Comparison of ENCODE assay signal across 9 mouse cellular contexts in genomic region chr6:72345633-72346032, GRCm38 (mm10). TPM values are rescaled to one million over a fixed set of nuclear protein-coding genes. Genes with fewer than 3 reads are reported as not detected.
DNase-seq lines count a peak whose midpoint lies in the region; ATAC-seq and TF ChIP-seq lines count a peak whose summit lies in the region.
"Had no signal": no experiment of that assay in that cellular context is flagged by ENCODE, and none has a peak within 500 bp of the region (broad histone marks: within the 10 kb centered on the region; RNA-seq: fewer than 3 reads in every experiment).

No protein-coding gene starts in this region.

- no peak for TF ChIP-seq CTCF in kidney, postnatal 0 days (IDR thresholded peaks at IDR 0.05; ENCODE audit: low read depth)
- no peak for TF ChIP-seq CTCF in kidney, adult 2 months (conservative IDR thresholded peaks at IDR 0.05; ENCODE audit: insufficient read depth, insufficient read length, low read depth, low read length)
- TF ChIP-seq CTCF in midbrain, postnatal 0 days (IDR thresholded peaks at IDR 0.05), result no peak

- H3K27me3 ChIP-seq in kidney, postnatal 0 days (ENCODE audit: insufficient read depth, low read length), result no peaks in the 10 kb centered on the region
- H3K27me3 ChIP-seq in kidney, adult 2 months (replicated peaks; ENCODE audit: control insufficient read depth, insufficient read depth, low read length), result no peaks in the 10 kb centered on the region
- 0 out of 2 replicates have a peak, but pooled peaks cover 2% of the 10 kb centered on the region for H3K27me3 ChIP-seq in embryonic facial prominence, embryonic 14.5 days (replicated peaks; ENCODE audit: control insufficient read depth, insufficient read depth, low read length)
- H3K27me3 ChIP-seq in intestine, embryonic 14.5 days (replicated peaks; ENCODE audit: control insufficient read depth, insufficient read depth, low read length), result no peaks in the 10 kb centered on the region
- no peaks in the 10 kb centered on the region for H3K27me3 ChIP-seq in midbrain, postnatal 0 days (ENCODE audit: insufficient read depth, low read length)
- H3K27me3 ChIP-seq: Patski had no signal

- TF ChIP-seq POLR2A in kidney, adult 2 months (IDR thresholded peaks at IDR 0.05; ENCODE audit: low read depth, low read length), result no peak

- peak overlapping the region; percentile 82 for H3K4me2 ChIP-seq in kidney, postnatal 0 days (ENCODE audit: low read length)
- peak overlapping the region; percentile 95 for H3K4me2 ChIP-seq in embryonic facial prominence, embryonic 14.5 days (ENCODE audit: low read depth, low read length)
- H3K4me2 ChIP-seq in intestine, embryonic 14.5 days (ENCODE audit: low read length), result peak overlapping the region; percentile 98
- peak overlapping the region; percentile 89 for H3K4me2 ChIP-seq in midbrain, postnatal 0 days (ENCODE audit: low read depth, low read length, poor library complexity, severe bottlenecking)

- peaks cover 7% of the 10 kb centered on the region for H3K36me3 ChIP-seq in kidney, postnatal 0 days (ENCODE audit: insufficient read depth, low read length)
- no peaks in the 10 kb centered on the region; the same call in 1 of the 2 replicates for H3K36me3 ChIP-seq in kidney, adult 2 months (ENCODE audit: control insufficient read depth, insufficient read depth, low read length)
- peaks cover 27% of the 10 kb centered on the region for H3K36me3 ChIP-seq in embryonic facial prominence, embryonic 14.5 days (ENCODE audit: control insufficient read depth, insufficient read depth, low read length)
- peaks cover 26% of the 10 kb centered on the region for H3K36me3 ChIP-seq in intestine, embryonic 14.5 days (ENCODE audit: control insufficient read depth, insufficient read depth, low read length)
- H3K36me3 ChIP-seq in midbrain, postnatal 0 days (ENCODE audit: insufficient read depth, low read length), result peaks cover 12% of the 10 kb centered on the region

- 0 out of 2 replicates have a peak overlapping the region, but pooled peaks have one; percentile 86 for H3K9ac ChIP-seq in kidney, postnatal 0 days (ENCODE audit: low read depth, low read length)
- H3K9ac ChIP-seq in embryonic facial prominence, embryonic 14.5 days (ENCODE audit: low read depth, low read length), result no peak overlapping the region
- peak overlapping the region; percentile 87; the same call in 1 of the 2 replicates for H3K9ac ChIP-seq in intestine, embryonic 14.5 days (ENCODE audit: low read length)
- H3K9ac ChIP-seq in midbrain, postnatal 0 days (replicated peaks; ENCODE audit: low read length, poor library complexity, severe bottlenecking), result no peak overlapping the region

- WGBS in kidney, postnatal 0 days, result 47% methylated on average over 6 of the region's 6 CpGs
- 42% methylated on average over 6 of the region's 6 CpGs for WGBS in kidney, adult 2 months
- 52% methylated on average over 6 of the region's 6 CpGs for WGBS in embryonic facial prominence, embryonic 14.5 days
- WGBS in intestine, embryonic 14.5 days, result 42% methylated on average over 6 of the region's 6 CpGs
- 49% methylated on average over 6 of the region's 6 CpGs for WGBS in midbrain, postnatal 0 days

- peak overlapping the region; percentile 88; the same call in 1 of the 2 replicates for H3K4me3 ChIP-seq in kidney, postnatal 0 days (replicated peaks; ENCODE audit: low read depth, low read length)
- no peak overlapping the region for H3K4me3 ChIP-seq in kidney, adult 2 months (ENCODE audit: insufficient read depth, low read depth, low read length)
- peak overlapping the region; percentile 86 for H3K4me3 ChIP-seq in embryonic facial prominence, embryonic 14.5 days (ENCODE audit: low read depth, low read length)
- H3K4me3 ChIP-seq in intestine, embryonic 14.5 days (ENCODE audit: low read depth, low read length), result 0 out of 2 replicates have a peak overlapping the region, but pooled peaks have one; percentile 95
- H3K4me3 ChIP-seq in midbrain, postnatal 0 days (ENCODE audit: low read depth, low read length), result peak overlapping the region; percentile 88

- ATAC-seq in kidney, postnatal 0 days (replicated peaks; ENCODE audit: low FRiP score, low read depth), result no peak
- ATAC-seq in embryonic facial prominence, embryonic 14.5 days (ENCODE audit: low read depth), result no peak
- ATAC-seq in intestine, embryonic 14.5 days (replicated peaks; ENCODE audit: low FRiP score, low TSS enrichment, low read depth), result no peak
- no peak for ATAC-seq in midbrain, postnatal 0 days (ENCODE audit: low FRiP score)
- ATAC-seq in frontal cortex, adult (ENCODE audit: low TSS enrichment), result no peak

- H3K27ac ChIP-seq in kidney, postnatal 0 days, result no peak overlapping the region
- H3K27ac ChIP-seq in kidney, adult 2 months (ENCODE audit: insufficient read depth, low read depth, low read length), result no peak overlapping the region
- no peak overlapping the region for H3K27ac ChIP-seq in embryonic facial prominence, embryonic 14.5 days (replicated peaks; ENCODE audit: low read depth, low read length)
- H3K27ac ChIP-seq in intestine, embryonic 14.5 days (ENCODE audit: low read depth), result no peak overlapping the region
- H3K27ac ChIP-seq in midbrain, postnatal 0 days (ENCODE audit: low read depth, low read length), result no peak overlapping the region

- DNase-seq in kidney, postnatal 0 days (ENCODE audit: low spot score), result no peak
- no peak for DNase-seq in kidney, adult 2 months
- no peak for DNase-seq in embryonic facial prominence, embryonic 14.5 days (ENCODE audit: low spot score)
- DNase-seq in intestine, embryonic 14.5 days (ENCODE audit: low spot score), result no peak
- DNase-seq in midbrain, postnatal 0 days (ENCODE audit: low spot score), result no peak
- no peak for DNase-seq in layer of hippocampus, postnatal 25 days (ENCODE audit: extremely low spot score in 1 of 2, low spot score in 1 of 2)
- no peak for DNase-seq in cerebellum, adult 8-10 months

- H3K9me3 ChIP-seq in kidney, postnatal 0 days (replicated peaks; ENCODE audit: low read length), result no peaks in the 10 kb centered on the region
- no peaks in the 10 kb centered on the region for H3K9me3 ChIP-seq in embryonic facial prominence, embryonic 14.5 days (ENCODE audit: control insufficient read depth, low read length)
- H3K9me3 ChIP-seq in intestine, embryonic 14.5 days (ENCODE audit: control insufficient read depth, low read length), result no peaks in the 10 kb centered on the region
- no peaks in the 10 kb centered on the region for H3K9me3 ChIP-seq in midbrain, postnatal 0 days (ENCODE audit: low read length)

- peaks cover 15% of the 10 kb centered on the region for H3K4me1 ChIP-seq in kidney, postnatal 0 days (replicated peaks; ENCODE audit: insufficient read depth, low read length)
- H3K4me1 ChIP-seq in kidney, adult 2 months (ENCODE audit: control insufficient read depth, insufficient read depth, low read length), result peaks cover 31% of the 10 kb centered on the region
- H3K4me1 ChIP-seq in embryonic facial prominence, embryonic 14.5 days (ENCODE audit: control insufficient read depth, insufficient read depth, low read length), result peaks cover 23% of the 10 kb centered on the region
- peaks cover 21% of the 10 kb centered on the region for H3K4me1 ChIP-seq in intestine, embryonic 14.5 days (replicated peaks; ENCODE audit: control insufficient read depth, insufficient read depth, low read length)
- H3K4me1 ChIP-seq in midbrain, postnatal 0 days (ENCODE audit: insufficient read depth, low read length), result peaks cover 13% of the 10 kb centered on the region; the same call in 1 of the 2 replicates

RNA-seq across cellular contexts. Expression of gene Usp39, which starts 0.6 kb away (rescaled TPM):
- polyA plus RNA-seq in kidney, postnatal 0 days (2015; fragmentation: Nextera tagmentation; extraction: Ambion mirVana), result 35.6 and 37.2 TPM in 2 replicates
- polyA plus RNA-seq in kidney, adult 2 months (2012; rRNA removed), result 17.8 and 18.2 TPM in 2 replicates
- polyA plus RNA-seq in embryonic facial prominence, embryonic 14.5 days (2014; fragmentation: Nextera tagmentation; extraction: Ambion mirVana), result 46.6 and 50.7 TPM in 2 replicates
- polyA plus RNA-seq in intestine, embryonic 14.5 days (2014; fragmentation: Nextera tagmentation; extraction: Ambion mirVana), result 56.2 and 58.0 TPM in 2 replicates
- 43.7 and 45.3 TPM in 2 replicates for total RNA-seq in midbrain, postnatal 0 days (2014; rRNA removed)
- 34.5 and 35.5 TPM in 2 replicates for polyA plus RNA-seq in midbrain, postnatal 0 days (2015; fragmentation: Nextera tagmentation; extraction: Ambion mirVana)
- 10 to 100 TPM; 31.4 to 36.4 TPM for total RNA-seq in layer of hippocampus, postnatal 25 days (2021)

RNA-seq across cellular contexts. Expression of gene 0610030E20Rik, which starts 1.5 kb away (rescaled TPM):
- polyA plus RNA-seq in kidney, postnatal 0 days (2015; fragmentation: Nextera tagmentation; extraction: Ambion mirVana), result 21.8 and 24.4 TPM in 2 replicates
- polyA plus RNA-seq in kidney, adult 2 months (2012; rRNA removed), result 15.1 and 15.2 TPM in 2 replicates
- polyA plus RNA-seq in embryonic facial prominence, embryonic 14.5 days (2014; fragmentation: Nextera tagmentation; extraction: Ambion mirVana), result 19.6 and 25.0 TPM in 2 replicates
- polyA plus RNA-seq in intestine, embryonic 14.5 days (2014; fragmentation: Nextera tagmentation; extraction: Ambion mirVana), result 25.0 and 27.6 TPM in 2 replicates
- 9.5 and 10.0 TPM in 2 replicates for total RNA-seq in midbrain, postnatal 0 days (2014; rRNA removed)
- 13.3 and 14.7 TPM in 2 replicates for polyA plus RNA-seq in midbrain, postnatal 0 days (2015; fragmentation: Nextera tagmentation; extraction: Ambion mirVana)
- 10 to 100 TPM; 13.1 to 15.8 TPM for total RNA-seq in layer of hippocampus, postnatal 25 days (2021)

RNA-seq across cellular contexts. Expression of gene Tmem150a, which starts 9.6 kb away (rescaled TPM):
- 50.5 and 50.6 TPM in 2 replicates for polyA plus RNA-seq in kidney, postnatal 0 days (2015; fragmentation: Nextera tagmentation; extraction: Ambion mirVana)
- 171 and 189 TPM in 2 replicates for polyA plus RNA-seq in kidney, adult 2 months (2012; rRNA removed)
- polyA plus RNA-seq in embryonic facial prominence, embryonic 14.5 days (2014; fragmentation: Nextera tagmentation; extraction: Ambion mirVana), result 16.3 and 17.6 TPM in 2 replicates
- 10.8 and 11.7 TPM in 2 replicates for polyA plus RNA-seq in intestine, embryonic 14.5 days (2014; fragmentation: Nextera tagmentation; extraction: Ambion mirVana)
- total RNA-seq in midbrain, postnatal 0 days (2014; rRNA removed), result 23.1 and 28.5 TPM in 2 replicates
- polyA plus RNA-seq in midbrain, postnatal 0 days (2015; fragmentation: Nextera tagmentation; extraction: Ambion mirVana), result 12.9 and 14.9 TPM in 2 replicates
- 10 to 100 TPM in 1 of 2 experiments, 1 to 10 TPM in 1; 8.5 to 11.9 TPM for total RNA-seq in layer of hippocampus, postnatal 25 days (2021)

RNA-seq across cellular contexts. Expression of gene Rnf181, which starts 21.1 kb away (rescaled TPM):
- 150 and 164 TPM in 2 replicates for polyA plus RNA-seq in kidney, postnatal 0 days (2015; fragmentation: Nextera tagmentation; extraction: Ambion mirVana)
- polyA plus RNA-seq in kidney, adult 2 months (2012; rRNA removed), result 176 and 192 TPM in 2 replicates
- polyA plus RNA-seq in embryonic facial prominence, embryonic 14.5 days (2014; fragmentation: Nextera tagmentation; extraction: Ambion mirVana), result 79.9 and 81.1 TPM in 2 replicates
- 96.9 and 98.0 TPM in 2 replicates for polyA plus RNA-seq in intestine, embryonic 14.5 days (2014; fragmentation: Nextera tagmentation; extraction: Ambion mirVana)
- 64.5 and 87.3 TPM in 2 replicates for total RNA-seq in midbrain, postnatal 0 days (2014; rRNA removed)
- polyA plus RNA-seq in midbrain, postnatal 0 days (2015; fragmentation: Nextera tagmentation; extraction: Ambion mirVana), result 120 and 131 TPM in 2 replicates
- total RNA-seq in layer of hippocampus, postnatal 25 days (2021), result 10 to 100 TPM; 75.9 to 83.5 TPM

RNA-seq across cellular contexts. Expression of gene Vamp5, which starts 34.6 kb away (rescaled TPM):
- polyA plus RNA-seq in kidney, postnatal 0 days (2015; fragmentation: Nextera tagmentation; extraction: Ambion mirVana), result 45.6 and 50.1 TPM in 2 replicates
- polyA plus RNA-seq in kidney, adult 2 months (2012; rRNA removed), result 48.7 and 60.1 TPM in 2 replicates
- 20.3 and 22.3 TPM in 2 replicates for polyA plus RNA-seq in embryonic facial prominence, embryonic 14.5 days (2014; fragmentation: Nextera tagmentation; extraction: Ambion mirVana)
- 19.6 and 21.4 TPM in 2 replicates for polyA plus RNA-seq in intestine, embryonic 14.5 days (2014; fragmentation: Nextera tagmentation; extraction: Ambion mirVana)
- total RNA-seq in midbrain, postnatal 0 days (2014; rRNA removed), result 6.5 and 19.3 TPM in 2 replicates
- polyA plus RNA-seq in midbrain, postnatal 0 days (2015; fragmentation: Nextera tagmentation; extraction: Ambion mirVana), result 14.4 and 14.5 TPM in 2 replicates
- total RNA-seq in layer of hippocampus, postnatal 25 days (2021), result 1 to 10 TPM; 3.9 to 4.6 TPM

Comparison
In these comparisons a context has a peak if more than half of its experiments do, and no peak if none do; other contexts are left out.
1. H3K9ac ChIP-seq: peak in kidney, postnatal 0 days (single experiment) and intestine, embryonic 14.5 days (single experiment); none in embryonic facial prominence, embryonic 14.5 days (single experiment) and midbrain, postnatal 0 days (single experiment).
2. Peak in every context shown above with its lines, with median percentiles within 50 percentile points of each other: H3K4me2 ChIP-seq.